Mouse (Mus musculus) bone marrow macrophage, adult 2 months (primary cell): ENCODE results near the gene Amer2.

ENCODE experiments used
- CTCF ChIP-seq: IDR thresholded peaks from 2 replicates; pipeline ENCODE4 v1.5.1; 2012; ENCODE audit warnings: low read depth, mild to moderate bottlenecking, low read length, moderate library complexity
- POLR2A ChIP-seq: IDR thresholded peaks from 2 replicates; pipeline ENCODE4 v1.6.1; 2012; ENCODE audit warnings: mild to moderate bottlenecking, low read depth, low read length, borderline replicate concordance

DNA sequence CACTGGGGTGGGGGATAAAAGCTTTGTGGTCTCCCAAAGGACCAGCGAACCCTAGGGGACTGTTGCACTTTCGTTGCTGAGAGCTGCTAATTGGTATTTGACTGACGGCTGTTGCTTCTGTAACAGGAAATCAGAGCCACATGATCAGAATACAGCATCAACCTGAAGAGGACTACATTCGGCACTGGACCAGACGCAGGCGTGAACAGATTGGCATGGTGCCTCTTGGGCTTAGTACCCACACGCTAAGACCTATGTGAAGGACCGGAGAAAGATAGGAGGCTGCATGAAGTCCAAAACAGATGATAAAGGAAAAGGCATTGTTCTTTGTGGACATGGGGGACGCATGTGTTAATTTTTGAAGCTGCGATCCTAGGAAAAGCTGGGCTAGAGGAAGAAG, 4.5 kb downstream of the Amer2 start:
- no peak for TF ChIP-seq CTCF
- TF ChIP-seq POLR2A, result no peak
